Mouse (Mus musculus): Measurements from ENCODE around the gene Coa3. TPM values are rescaled to one million over a fixed set of nuclear protein-coding genes. Genes with fewer than 3 reads are reported as not detected.

The Coa3 gene
- total and polyA plus RNA-seq, 3 experiments, result 120 to 325 TPM; not detected in 1

- H3K4me1 ChIP-seq (ENCODE audit: control insufficient read depth in 1 of 2, insufficient read depth in 2 of 2, low read length in 2 of 2), result peaks cover 3 to 20% of the 10 kb centered on the region in 2 experiments; a peak in 3 of 4 replicates
- H3K27me3 ChIP-seq (ENCODE audit: control insufficient read depth in 1 of 2, insufficient read depth in 2 of 2, low read length in 2 of 2), result no peaks in the 10 kb centered on the region; a peak in 1 of 4 replicates
Measured at GRCm38 (mm10) chr11:101263989-101264280, 15.0 kb downstream of the Coa3 start.

GRCm38 (mm10) chr11:101263138-101263988 lies 15.6 kb downstream of the Coa3 start:
- H3K9me3 ChIP-seq (replicated peaks; ENCODE audit: insufficient read depth, low read length), result no peaks in the 10 kb centered on the region
- TF ChIP-seq POLR2A (IDR thresholded peaks at IDR 0.05; ENCODE audit: control insufficient read depth in 1 of 2, insufficient read depth in 1 of 2, low read depth in 1 of 2, low read length in 2 of 2, poor library complexity in 1 of 2) (no peak), MAX (IDR thresholded peaks at IDR 0.05; ENCODE audit: low read length) (no peak), SMC3 (IDR thresholded peaks at IDR 0.05; ENCODE audit: low read depth, low read length) (no peak), KAT2A (conservative IDR thresholded peaks at IDR 0.05; ENCODE audit: low read depth, low read length) (no peak)
- H3K4me3 ChIP-seq (ENCODE audit: control insufficient read depth in 1 of 2, insufficient read depth in 1 of 2, low read depth in 2 of 2, low read length in 2 of 2), result no peak overlapping the region
- H3K4me1 ChIP-seq (ENCODE audit: control insufficient read depth in 1 of 2, insufficient read depth in 2 of 2, low read length in 2 of 2), result peaks cover 3 to 20% of the 10 kb centered on the region in 2 experiments; a peak in 3 of 4 replicates
- H3K27ac ChIP-seq (ENCODE audit: control insufficient read depth, low read depth, low read length), result no peak overlapping the region
- H3K9ac ChIP-seq (ENCODE audit: control insufficient read depth, low read depth, low read length, poor library complexity, severe bottlenecking), result no peak overlapping the region
- H3K79me2 ChIP-seq (ENCODE audit: control insufficient read depth, insufficient read depth, low read length, poor library complexity), result peaks cover 3% of the 10 kb centered on the region; the same call in 1 of the 2 replicates
- no peaks in the 10 kb centered on the region; a peak in 1 of 4 replicates for H3K27me3 ChIP-seq (ENCODE audit: control insufficient read depth in 1 of 2, insufficient read depth in 2 of 2, low read length in 2 of 2)
- DNase-seq (ENCODE audit: low read depth, low spot score), result no peak
- H3K36me3 ChIP-seq (ENCODE audit: control insufficient read depth in 1 of 2, insufficient read depth in 2 of 2, low read length in 2 of 2), result peaks cover 0 to 10% of the 10 kb centered on the region in 2 experiments; a peak in 2 of 4 replicates

More at GRCm38 (mm10) chr11:101263989-101264280, 15.0 kb downstream of the Coa3 start:
- Histone ChIP-seq H3K4me3 (ENCODE audit: control insufficient read depth in 1 of 2, insufficient read depth in 1 of 2, low read depth in 2 of 2, low read length in 2 of 2) (no peak overlapping the region), H3K27ac (ENCODE audit: control insufficient read depth, low read depth, low read length) (no peak overlapping the region), H3K9me3 (replicated peaks; ENCODE audit: insufficient read depth, low read length) (no peaks in the 10 kb centered on the region), H3K36me3 (ENCODE audit: control insufficient read depth in 1 of 2, insufficient read depth in 2 of 2, low read length in 2 of 2) (peaks cover 0 to 10% of the 10 kb centered on the region in 2 experiments; a peak in 2 of 4 replicates), H3K9ac (ENCODE audit: control insufficient read depth, low read depth, low read length, poor library complexity, severe bottlenecking) (no peak overlapping the region), H3K79me2 (ENCODE audit: control insufficient read depth, insufficient read depth, low read length, poor library complexity) (peaks cover 3% of the 10 kb centered on the region; the same call in 1 of the 2 replicates)
- DNase-seq (ENCODE audit: low read depth, low spot score), result no peak
- no peak for TF ChIP-seq ZKSCAN1 (IDR thresholded peaks at IDR 0.05; ENCODE audit: low read depth, low read length)
- TF ChIP-seq NELFE (IDR thresholded peaks at IDR 0.05; ENCODE audit: low read depth, low read length), result no peak
- TF ChIP-seq MYB (IDR thresholded peaks at IDR 0.05; ENCODE audit: low read depth, low read length), result no peak
- no peak for TF ChIP-seq EP300 (IDR thresholded peaks at IDR 0.05; ENCODE audit: low read depth in 1 of 2, low read length in 2 of 2)
- TF ChIP-seq USF1 (IDR thresholded peaks at IDR 0.05; ENCODE audit: low read depth, low read length), result no peak
- no peak for TF ChIP-seq MXI1 (IDR thresholded peaks at IDR 0.05; ENCODE audit: low read depth, low read length)
- TF ChIP-seq JUND (IDR thresholded peaks at IDR 0.05; ENCODE audit: low read depth, low read length), result no peak
- no peak for TF ChIP-seq ZNF384 (IDR thresholded peaks at IDR 0.05; ENCODE audit: low read depth, low read length)
- no peak for TF ChIP-seq MAZ (IDR thresholded peaks at IDR 0.05; ENCODE audit: low read depth, low read length)
- no peak for TF ChIP-seq RAD21 (IDR thresholded peaks at IDR 0.05; ENCODE audit: low read depth, low read length)
- TF ChIP-seq ETS1 (IDR thresholded peaks at IDR 0.05; ENCODE audit: low read depth, low read length), result no peak
- TF ChIP-seq GABPA (IDR thresholded peaks at IDR 0.05; ENCODE audit: low read depth, low read length), result no peak
- TF ChIP-seq CTCF (IDR thresholded peaks at IDR 0.05 in 2 of 3, conservative IDR thresholded peaks at IDR 0.05 in 1 of 3; ENCODE audit: control insufficient read depth in 1 of 3, insufficient read depth in 1 of 3, low read depth in 2 of 3, low read length in 3 of 3, poor library complexity in 1 of 3, severe bottlenecking in 1 of 3), result no peak
- TF ChIP-seq POLR2A (IDR thresholded peaks at IDR 0.05; ENCODE audit: control insufficient read depth in 1 of 2, insufficient read depth in 1 of 2, low read depth in 1 of 2, low read length in 2 of 2, poor library complexity in 1 of 2), result no peak
- TF ChIP-seq NRF1 (IDR thresholded peaks at IDR 0.05; ENCODE audit: insufficient read depth, low read depth, low read length, poor library complexity, severe bottlenecking), result no peak
- TF ChIP-seq ZMIZ1 (IDR thresholded peaks at IDR 0.05; ENCODE audit: low read depth, low read length), result no peak
- no peak for TF ChIP-seq UBTF (IDR thresholded peaks at IDR 0.05; ENCODE audit: borderline replicate concordance, insufficient read depth, low read depth, low read length)
- TF ChIP-seq MYC (IDR thresholded peaks at IDR 0.05; ENCODE audit: low read depth, low read length), result no peak

All from MEL (cell line).